Mouse (Mus musculus): Measurements from ENCODE around the gene Wipf2.

GRCm38 (mm10) chr11:98937914-98938694 lies 74.7 kb downstream of the Wipf2 start:
- TF ChIP-seq CTCF (IDR thresholded peaks at IDR 0.05; ENCODE audit: extremely low read depth, insufficient read length, insufficient replicate concordance, low read depth, low read length): no peak
- peak; percentile 9; the same call in 1 of the 2 replicates for TF ChIP-seq POLR2A (IDR thresholded peaks at IDR 0.05; ENCODE audit: low read depth, low read length)

Data from small intestine, adult 2 months (tissue).